Mouse (Mus musculus): Measurements from ENCODE around the gene Timm8a1. TPM values are rescaled to one million over a fixed set of nuclear protein-coding genes. Genes with fewer than 3 reads are reported as not detected.
A peak's percentile ranks its signal among the peaks of the same experiment; 100 is the strongest.

The Timm8a1 gene
- total RNA-seq, 1 experiment from 2014 or later: 17.5 TPM

DNA sequence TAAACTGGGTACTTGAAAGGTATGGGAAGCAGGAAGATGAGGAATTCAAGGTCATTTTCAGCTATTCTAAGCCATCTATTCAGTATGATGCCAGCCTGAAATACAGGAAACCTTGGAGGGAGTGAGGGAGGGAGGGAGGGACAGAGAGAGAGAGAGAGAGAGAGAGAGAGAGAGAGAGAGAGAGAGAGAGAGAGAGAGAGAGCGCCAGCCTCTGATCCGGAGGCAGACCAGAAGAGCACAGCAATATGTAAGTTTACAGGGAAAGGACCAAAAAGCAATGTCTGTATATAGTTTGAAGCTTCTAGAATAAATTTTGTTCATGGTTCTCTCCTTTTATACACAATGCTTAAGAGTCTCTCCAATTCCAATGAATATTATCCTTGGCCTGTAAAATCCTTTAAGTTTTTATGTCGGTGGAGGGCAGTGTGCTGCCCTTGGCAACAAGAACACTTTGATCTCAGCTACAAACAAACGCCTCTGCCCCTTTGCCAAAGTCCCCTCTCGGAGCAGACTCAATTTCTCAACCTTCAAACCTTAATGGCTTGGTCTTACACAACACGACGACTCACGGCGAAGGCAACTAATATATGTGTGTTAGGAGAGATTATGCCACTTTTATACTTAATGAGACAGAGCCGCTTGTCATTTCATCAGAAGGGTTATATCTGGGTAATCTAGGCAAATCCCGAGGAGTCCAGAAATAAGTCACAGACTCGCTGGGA, 1.1 kb downstream of the Timm8a1 start:
- no peak for ATAC-seq (ENCODE audit: extremely low read depth, insufficient number of reproducible peaks, low FRiP score, poor library complexity, severe bottlenecking)

DNA sequence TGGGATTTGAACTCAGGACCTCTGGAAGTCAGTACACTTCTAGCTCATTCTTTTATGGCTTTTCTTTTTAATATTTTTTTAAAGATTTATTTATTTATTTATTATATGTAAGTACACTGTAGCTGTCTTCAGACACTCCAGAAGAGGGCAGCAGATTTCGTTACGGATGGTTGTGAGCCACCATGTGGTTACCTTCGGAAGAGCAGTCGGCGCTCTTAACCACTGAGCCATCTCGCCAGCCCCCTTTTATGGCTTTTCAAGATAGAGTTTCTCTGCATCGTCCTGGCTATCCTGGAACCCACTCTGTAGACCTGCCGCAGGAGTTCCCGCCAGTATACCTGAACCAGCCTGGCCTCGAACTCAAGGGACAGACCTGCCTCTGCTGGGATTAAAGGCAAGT, 1.9 kb downstream of the Timm8a1 start:
- 0 out of 2 replicates have a peak, but pooled peaks have one; percentile 37 for ATAC-seq (ENCODE audit: extremely low read depth, insufficient number of reproducible peaks, low FRiP score, poor library complexity, severe bottlenecking)

DNA sequence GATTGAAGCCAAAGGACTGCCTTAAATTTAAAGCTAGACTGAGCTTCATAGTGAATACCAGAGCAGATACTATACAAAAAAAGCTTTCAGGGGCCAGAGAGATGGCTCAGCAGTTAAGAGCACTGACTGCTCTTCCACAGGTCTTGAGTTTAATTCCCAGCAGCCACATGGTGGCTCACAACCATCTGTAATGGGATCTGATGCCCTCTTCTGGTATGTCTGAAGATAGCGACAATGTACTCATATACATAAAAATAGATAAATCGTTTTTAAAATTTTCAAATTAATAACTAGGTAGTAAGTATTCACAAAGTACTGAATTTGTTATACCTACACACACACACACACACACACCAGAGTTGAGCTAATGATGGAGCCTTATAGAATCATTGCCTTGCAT, 8.3 kb downstream of the Timm8a1 start:
- ATAC-seq (ENCODE audit: extremely low read depth, insufficient number of reproducible peaks, low FRiP score, poor library complexity, severe bottlenecking): no peak

DNA sequence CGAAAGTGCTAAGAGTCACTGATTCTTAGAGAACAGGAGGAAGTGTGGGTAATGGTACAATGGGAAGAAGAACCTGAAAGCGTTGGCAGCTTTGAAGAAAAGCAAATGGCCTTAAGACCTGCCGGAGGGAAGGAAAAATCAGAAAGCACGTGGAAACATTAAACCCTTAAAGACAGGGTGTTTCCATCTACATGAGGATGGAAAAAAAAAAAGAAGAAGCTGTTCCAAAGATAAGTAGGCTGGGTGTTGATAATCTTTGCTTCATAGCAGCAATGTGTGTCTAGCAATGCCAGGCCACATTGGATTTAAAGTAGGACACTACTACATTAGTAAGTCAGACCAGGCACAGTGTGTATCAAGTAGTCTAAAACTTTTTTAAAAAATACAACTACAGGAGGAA, 16.4 kb downstream of the Timm8a1 start:
- ATAC-seq (ENCODE audit: extremely low read depth, insufficient number of reproducible peaks, low FRiP score, poor library complexity, severe bottlenecking): no peak

DNA sequence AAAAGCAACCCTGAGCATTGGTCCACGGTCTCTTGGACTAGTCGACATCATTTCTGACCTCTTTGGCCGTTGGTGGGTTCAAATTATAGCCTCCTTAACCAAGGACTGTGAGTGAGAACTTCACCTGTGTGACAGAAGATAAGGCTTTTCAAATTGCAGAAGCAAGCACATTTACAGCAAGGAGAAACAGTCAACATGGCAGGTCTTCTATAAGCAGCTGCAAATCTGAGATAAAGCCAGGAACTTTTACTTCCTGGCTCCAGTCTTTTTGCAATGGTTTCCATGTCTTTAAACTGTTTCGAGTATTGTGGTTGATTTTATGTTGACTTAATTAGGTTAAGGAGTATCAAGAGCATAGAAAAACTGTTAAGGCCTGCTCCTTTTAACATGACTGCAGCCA, 17.9 kb downstream of the Timm8a1 start:
- no peak for ATAC-seq (ENCODE audit: extremely low read depth, insufficient number of reproducible peaks, low FRiP score, poor library complexity, severe bottlenecking)

DNA sequence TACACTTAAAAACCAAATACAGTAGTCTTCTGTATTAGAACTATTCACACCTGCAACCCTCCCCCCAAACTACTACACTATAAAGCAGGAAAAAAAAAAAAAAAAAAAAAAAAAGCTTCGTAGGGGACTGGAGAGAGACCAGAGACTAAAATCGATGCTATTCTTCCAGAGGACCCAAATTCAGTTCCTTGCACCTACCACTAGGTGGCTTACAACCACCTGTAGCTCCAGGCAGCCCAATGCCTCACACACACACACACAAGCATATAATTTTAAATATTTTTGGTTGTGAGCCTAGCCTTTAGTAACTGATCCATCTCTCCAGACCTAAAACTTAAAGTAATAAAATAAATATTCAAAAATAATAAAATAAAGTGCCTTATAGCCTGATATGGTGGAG, 32.2 kb downstream of the Timm8a1 start:
- ATAC-seq (ENCODE audit: extremely low read depth, insufficient number of reproducible peaks, low FRiP score, poor library complexity, severe bottlenecking): no peak

DNA sequence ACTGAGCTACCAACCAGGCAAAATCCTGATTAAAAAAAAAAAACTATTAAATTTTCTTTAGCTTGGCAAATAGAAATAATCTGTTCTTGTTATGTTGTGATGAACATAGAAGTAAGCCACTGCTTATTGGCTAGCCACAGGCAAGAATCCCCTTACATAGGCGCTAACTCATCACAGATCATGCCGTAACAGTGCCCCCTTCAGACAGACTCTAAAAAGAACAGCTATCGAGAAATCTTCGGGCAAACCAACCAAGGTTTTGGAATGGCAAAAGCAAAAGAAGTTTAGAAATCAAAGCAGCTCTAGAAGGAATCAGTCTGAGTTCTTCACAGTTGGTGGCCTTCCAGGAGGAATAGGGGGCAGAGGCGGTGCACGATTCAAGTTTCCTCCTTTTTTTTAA, 33.7 kb downstream of the Timm8a1 start:
- ATAC-seq (ENCODE audit: extremely low read depth, insufficient number of reproducible peaks, low FRiP score, poor library complexity, severe bottlenecking): no peak

DNA sequence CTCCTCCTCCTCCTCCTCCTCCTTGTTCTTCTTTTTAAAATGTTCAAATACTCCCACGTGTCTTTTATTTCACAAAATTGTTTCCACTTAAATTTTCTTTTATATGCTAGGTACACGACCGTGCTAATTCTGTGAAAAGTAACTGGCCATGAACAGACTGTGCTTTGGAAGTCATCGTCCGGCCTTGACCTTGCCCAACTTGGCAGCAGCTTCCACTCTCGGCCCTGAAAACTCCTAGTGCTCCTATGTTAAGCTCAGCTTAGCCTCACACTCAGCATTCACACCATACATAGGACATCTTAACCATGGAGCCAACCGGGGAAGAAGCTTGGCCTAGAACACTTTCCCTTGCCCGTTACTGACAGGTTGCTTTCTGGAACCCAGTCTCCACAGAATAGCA, 41.0 kb downstream of the Timm8a1 start:
- no peak for ATAC-seq (ENCODE audit: extremely low read depth, insufficient number of reproducible peaks, low FRiP score, poor library complexity, severe bottlenecking)

Other genes starting within 250 kb of the Timm8a1 start
- not detected in 2 replicates for gene Tmem35a, start 246.6 kb downstream of the Timm8a1 start, total RNA-seq (2017)
- gene Cenpi, start 233.8 kb downstream of the Timm8a1 start, total RNA-seq (2017): 0.86 and 1.2 TPM in 2 replicates
- gene Drp2, start 137.3 kb downstream of the Timm8a1 start, total RNA-seq (2017): not detected in 2 replicates
- gene Taf7l, start 65.4 kb downstream of the Timm8a1 start, total RNA-seq (2017): not detected in 2 replicates
- 112 and 115 TPM in 2 replicates for gene Btk, start 41.7 kb upstream of the Timm8a1 start, total RNA-seq (2017)
- 857 and 908 TPM in 2 replicates for gene Rpl36a, start 43.8 kb upstream of the Timm8a1 start, total RNA-seq (2017)
- 11.0 and 15.0 TPM in 2 replicates for gene Gla, start 59.3 kb upstream of the Timm8a1 start, total RNA-seq (2017)
- gene Hnrnph2, start 59.3 kb upstream of the Timm8a1 start, total RNA-seq (2017): 201 and 219 TPM in 2 replicates
- 0.25 and 0.35 TPM in 2 replicates for gene Armcx4, start 144.7 kb upstream of the Timm8a1 start, total RNA-seq (2017)
- gene Armcx1, start 176.1 kb upstream of the Timm8a1 start, total RNA-seq (2017): 0.47 and 3.1 TPM in 2 replicates
- gene Armcx6, start 209.6 kb upstream of the Timm8a1 start, total RNA-seq (2017): 0.23 TPM in 1 of 2 replicates, not detected in the other
- 6.1 and 8.8 TPM in 2 replicates for gene Armcx3, start 214.7 kb upstream of the Timm8a1 start, total RNA-seq (2017)